ENCODE assay signal across 26 mouse cellular contexts in the genomic region with DNA sequence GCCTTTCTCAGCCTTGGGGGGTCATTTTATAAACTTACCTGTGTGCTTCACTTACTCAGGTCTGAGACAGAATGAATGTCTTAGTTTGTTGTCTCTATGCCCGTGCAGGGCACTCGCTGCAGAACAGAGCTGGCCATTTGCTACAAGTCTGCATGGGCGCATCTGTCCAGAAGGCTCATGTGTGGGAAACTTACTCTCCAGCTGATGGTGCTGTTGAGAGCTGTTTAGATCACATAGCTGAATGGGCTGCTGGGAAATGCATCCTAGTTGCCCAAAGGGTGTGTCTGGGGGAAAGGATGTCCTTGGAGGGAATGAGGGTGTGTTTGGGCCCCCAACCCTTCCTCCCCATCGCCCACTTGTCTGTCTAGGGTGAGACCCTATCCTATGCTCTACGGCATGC.
A peak's percentile ranks its signal among the peaks of the same experiment; 100 is the strongest.
DNase-seq lines count a peak whose midpoint lies in the region; ATAC-seq and TF ChIP-seq lines count a peak whose summit lies in the region.
"Had no signal": no experiment of that assay in that cellular context is flagged by ENCODE, and none has a peak within 500 bp of the region (broad histone marks: within the 10 kb centered on the region; RNA-seq: fewer than 3 reads in every experiment).

No protein-coding gene starts in this region.

- H3K4me2 ChIP-seq in forebrain, postnatal 0 days (ENCODE audit: low read depth), result no peak overlapping the region
- H3K4me2 ChIP-seq in forebrain, embryonic 11.5 days (ENCODE audit: low read depth, low read length, severe bottlenecking), result no peak overlapping the region
- H3K4me2 ChIP-seq in liver, postnatal 0 days (ENCODE audit: low read depth, low read length), result no peak overlapping the region
- H3K4me2 ChIP-seq: embryonic facial prominence, embryonic 12.5 days; forebrain, embryonic 12.5 days; limb, embryonic 13.5 days; liver, embryonic 15.5 days; midbrain, embryonic 12.5 days had no signal

- no peak for ATAC-seq in forebrain, postnatal 0 days
- no peak for ATAC-seq in forebrain, embryonic 11.5 days (replicated peaks; ENCODE audit: low FRiP score)
- no peak for ATAC-seq in liver, postnatal 0 days
- ATAC-seq in cerebellum, adult (ENCODE audit: insufficient number of reproducible peaks, low FRiP score, low TSS enrichment), result no peak
- ATAC-seq: CD4-positive, CD25-positive, alpha-beta regulatory T cell, adult 4 months; hindbrain, postnatal 0 days; intestine, embryonic 16.5 days had no signal

- H3K27me3 ChIP-seq in forebrain, postnatal 0 days (ENCODE audit: insufficient read depth, low read length), result no peaks in the 10 kb centered on the region
- H3K27me3 ChIP-seq in forebrain, embryonic 11.5 days (ENCODE audit: control insufficient read depth, insufficient read depth, low read length), result no peaks in the 10 kb centered on the region
- H3K27me3 ChIP-seq in liver, postnatal 0 days (ENCODE audit: insufficient read depth, low read length), result no peaks in the 10 kb centered on the region
- H3K27me3 ChIP-seq: embryonic facial prominence, embryonic 12.5 days; forebrain, embryonic 12.5 days; liver, embryonic 15.5 days; midbrain, embryonic 12.5 days had no signal

- no peak for TF ChIP-seq EP300 in liver, postnatal 0 days (IDR thresholded peaks at IDR 0.05; ENCODE audit: low read depth)

- H3K4me1 ChIP-seq in forebrain, postnatal 0 days (ENCODE audit: insufficient read depth), result no peaks in the 10 kb centered on the region
- no peaks in the 10 kb centered on the region for H3K4me1 ChIP-seq in forebrain, embryonic 11.5 days (replicated peaks; ENCODE audit: control insufficient read depth, insufficient read depth, low read length)
- H3K4me1 ChIP-seq in liver, postnatal 0 days (ENCODE audit: insufficient read depth), result no peaks in the 10 kb centered on the region
- H3K4me1 ChIP-seq: embryonic facial prominence, embryonic 12.5 days; forebrain, embryonic 12.5 days; heart, embryonic 10.5 days; liver, embryonic 15.5 days; midbrain, embryonic 12.5 days had no signal

- TF ChIP-seq CTCF in forebrain, postnatal 0 days (IDR thresholded peaks at IDR 0.05; ENCODE audit: low read depth), result peak; percentile 20; the same call in 1 of the 2 replicates
- TF ChIP-seq CTCF in liver, postnatal 0 days (IDR thresholded peaks at IDR 0.05; ENCODE audit: low read depth), result 0 out of 2 replicates have a peak, but pooled peaks have one; percentile 28

- no peak overlapping the region for H3K4me3 ChIP-seq in forebrain, postnatal 0 days (ENCODE audit: low read depth, low read length)
- no peak overlapping the region for H3K4me3 ChIP-seq in forebrain, embryonic 11.5 days (ENCODE audit: low read depth, low read length)
- H3K4me3 ChIP-seq in liver, postnatal 0 days (ENCODE audit: low read depth, low read length), result no peak overlapping the region
- H3K4me3 ChIP-seq: embryonic facial prominence, embryonic 12.5 days; forebrain, embryonic 12.5 days; heart, embryonic 10.5 days; limb, embryonic 13.5 days; liver, embryonic 15.5 days; midbrain, embryonic 12.5 days had no signal

- DNase-seq in forebrain, postnatal 0 days, result no peak
- DNase-seq in forebrain, embryonic 11.5 days (ENCODE audit: low spot score), result no peak
- no peak for DNase-seq in liver, postnatal 0 days
- DNase-seq in liver (no peak), MN1 (ENCODE audit: low spot score) (peak; percentile 17)
- peak; percentile 55 for DNase-seq in retina, embryonic 14.5 days (ENCODE audit: low spot score)
- DNase-seq in thymus, postnatal 0 days (ENCODE audit: low spot score), result no peak
- DNase-seq: adrenal gland, adult 8-10 months; cerebellum, adult 2 months; cerebellum, postnatal 25 days; kidney, adult 9 months; kidney, postnatal 36 days; layer of hippocampus, adult 9-11 months; lung, postnatal 10 days; thymus, adult 2 months had no signal

- H3K9me3 ChIP-seq in forebrain, postnatal 0 days (ENCODE audit: low read length), result no peaks in the 10 kb centered on the region
- H3K9me3 ChIP-seq in forebrain, embryonic 11.5 days (ENCODE audit: control insufficient read depth, low read length), result no peaks in the 10 kb centered on the region
- H3K9me3 ChIP-seq in liver, postnatal 0 days (ENCODE audit: low read length), result no peaks in the 10 kb centered on the region
- H3K9me3 ChIP-seq: embryonic facial prominence, embryonic 12.5 days; forebrain, embryonic 12.5 days; G1E; heart, embryonic 10.5 days; limb, embryonic 13.5 days; liver, embryonic 15.5 days; midbrain, embryonic 12.5 days had no signal

- no peak overlapping the region for H3K9ac ChIP-seq in forebrain, postnatal 0 days
- H3K9ac ChIP-seq in forebrain, embryonic 11.5 days (ENCODE audit: low read length), result no peak overlapping the region
- H3K9ac ChIP-seq in liver, postnatal 0 days (replicated peaks), result no peak overlapping the region
- H3K9ac ChIP-seq: embryonic facial prominence, embryonic 12.5 days; forebrain, embryonic 12.5 days; limb, embryonic 13.5 days; liver, embryonic 15.5 days; midbrain, embryonic 12.5 days had no signal

- H3K36me3 ChIP-seq in forebrain, postnatal 0 days (ENCODE audit: insufficient read depth), result no peaks in the 10 kb centered on the region
- H3K36me3 ChIP-seq in forebrain, embryonic 11.5 days (ENCODE audit: control insufficient read depth, insufficient read depth, low read length), result no peaks in the 10 kb centered on the region
- no peaks in the 10 kb centered on the region for H3K36me3 ChIP-seq in liver, postnatal 0 days (replicated peaks; ENCODE audit: insufficient read depth, low read length)
- H3K36me3 ChIP-seq: embryonic facial prominence, embryonic 12.5 days; forebrain, embryonic 12.5 days; G1E; heart, embryonic 10.5 days; limb, embryonic 13.5 days; liver, embryonic 15.5 days; midbrain, embryonic 12.5 days had no signal

- 75% methylated on average over 5 of the region's 5 CpGs for WGBS in forebrain, postnatal 0 days
- WGBS in forebrain, embryonic 11.5 days, result 80% methylated on average over 5 of the region's 5 CpGs
- WGBS in liver, postnatal 0 days (ENCODE audit: insufficient replicate concordance), result 66% methylated on average over 5 of the region's 5 CpGs

- H3K27ac ChIP-seq in forebrain, postnatal 0 days (ENCODE audit: low read depth, low read length), result no peak overlapping the region
- no peak overlapping the region for H3K27ac ChIP-seq in forebrain, embryonic 11.5 days (ENCODE audit: low read depth, low read length)
- H3K27ac ChIP-seq in liver, postnatal 0 days (ENCODE audit: low read depth), result no peak overlapping the region
- H3K27ac ChIP-seq: embryonic facial prominence, embryonic 12.5 days; forebrain, embryonic 12.5 days; heart, embryonic 10.5 days; hindbrain, postnatal 0 days; limb, embryonic 13.5 days; liver, embryonic 15.5 days; midbrain, embryonic 12.5 days had no signal

Comparison
In these comparisons a context has a peak if more than half of its experiments do, and no peak if none do; other contexts are left out.
1. DNase-seq: peak in MN1 (single experiment) and retina, embryonic 14.5 days (single experiment); none in forebrain, postnatal 0 days (single experiment), forebrain, embryonic 11.5 days (single experiment), liver, postnatal 0 days (single experiment), liver (single experiment) and thymus, postnatal 0 days (single experiment).